Mouse (Mus musculus) megakaryocyte, embryonic 14.5 days (primary cell): ENCODE data around the gene Gm28168. TPM values are rescaled to one million over a fixed set of nuclear protein-coding genes. Genes with fewer than 3 reads are reported as not detected.
"Not testable (repeated sequence)": the region's sequence is repeated elsewhere in the genome, so short reads cannot be mapped to it uniquely, and the experiment has no call there.

ENCODE experiments used
- H3K27me3 ChIP-seq: replicated peaks from 2 replicates; pipeline ENCODE3; 2012; ENCODE audit warnings: inconsistent platforms
- H3K36me3 ChIP-seq: replicated peaks from 2 replicates; pipeline ENCODE3; 2012; ENCODE audit warnings: low read length, inconsistent platforms, mixed read lengths
- H3K4me1 ChIP-seq: 2 replicates; pipeline ENCODE4 v1.6.1; 2012; ENCODE audit warnings: inconsistent platforms
- H3K4me3 ChIP-seq: replicated peaks from 2 replicates; pipeline ENCODE3; 2012; ENCODE audit warnings: moderate library complexity, mild to moderate bottlenecking, inconsistent platforms
- H3K9me3 ChIP-seq: 2 replicates; pipeline ENCODE4 v1.6.1; 2012; ENCODE audit warnings: inconsistent platforms
- FLI1 ChIP-seq: IDR thresholded peaks from 2 replicates; pipeline ENCODE4 v1.6.1; 2012; ENCODE audit warnings: low read length, inconsistent platforms, mixed read lengths
- GATA1 ChIP-seq: IDR thresholded peaks from 3 replicates; pipeline ENCODE4 v1.6.1; 2012; ENCODE audit warnings: mixed read lengths, low read length, inconsistent platforms, borderline replicate concordance
- polyA plus RNA-seq: library from polyadenylated mRNA; stranded (reverse); fragments of >175 nt; gene quantifications from 2 replicates; pipeline ENCODE4 v1.2.3, GENCODE M21; 2012; ENCODE audit warnings: low replicate concordance; ENCODE audit not compliant: insufficient read depth

Gene Gm28168
- not detected in 2 replicates for polyA plus RNA-seq

DNA sequence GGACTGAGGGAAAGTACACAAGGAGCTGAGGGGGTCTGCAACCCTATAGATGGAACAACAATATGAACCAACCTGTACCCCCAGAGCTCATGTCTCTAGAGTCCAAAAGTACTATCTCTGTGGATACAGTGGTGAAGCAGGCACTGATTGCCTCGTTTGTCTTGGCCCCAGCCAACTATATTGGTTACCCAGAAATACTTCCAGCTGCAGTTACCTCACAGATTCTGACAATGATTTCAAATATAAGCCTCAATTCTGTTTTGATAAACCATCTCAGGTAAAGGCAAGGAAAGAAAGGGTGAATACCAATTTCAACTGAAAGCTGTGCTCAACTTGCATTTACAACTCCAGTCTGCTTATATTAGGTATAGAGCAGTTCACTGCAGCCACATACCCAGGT is at the start of gene Gm28168:
TSS of gene Gm28168 (plus strand) at position 301 of the 400 bp plus-strand sequence.
- H3K36me3 ChIP-seq, H3K4me1 ChIP-seq, H3K4me3 ChIP-seq, H3K27me3 ChIP-seq, H3K9me3 ChIP-seq: not testable (repeated sequence)

DNA sequence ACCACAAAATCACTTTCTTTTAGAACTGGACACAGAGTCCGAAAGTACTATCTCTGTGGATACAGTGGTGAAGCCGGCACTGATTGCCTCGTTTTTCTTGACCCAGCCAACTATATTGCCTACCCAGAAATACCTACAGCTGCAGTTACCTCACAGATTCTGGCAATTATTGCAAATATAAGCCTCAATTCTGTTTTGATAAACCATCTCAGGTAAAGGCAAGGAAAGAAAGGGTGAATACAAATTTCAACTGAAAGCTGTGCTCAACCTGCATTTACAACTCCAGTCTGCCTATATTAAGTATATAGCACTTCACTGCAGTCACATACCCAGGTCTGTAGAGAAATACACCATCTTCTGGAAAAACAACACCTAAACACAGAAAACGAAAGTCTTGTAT is 37.8 kb downstream of the Gm28168 start, which contains the start of gene Gm7145:
TSS of gene Gm7145 (plus strand) at position 301 of the 400 bp plus-strand sequence.
- no peak within 1 kb of the TSS for H3K4me3 ChIP-seq
- H3K4me1 ChIP-seq = no peaks in the 10 kb centered on the region
- H3K36me3 ChIP-seq = no peaks in the 10 kb centered on the region
- TF ChIP-seq GATA1 (no peak), FLI1 (no peak)
- H3K9me3 ChIP-seq = peaks cover 7% of the 10 kb centered on the region
- H3K27me3 ChIP-seq = no peaks in the 10 kb centered on the region

Other genes starting within 250 kb of the Gm28168 start
- not detected in 2 replicates for gene Gm28363, start 230.9 kb upstream of the Gm28168 start, polyA plus RNA-seq
- gene B020011L13Rik, start 146.9 kb upstream of the Gm28168 start, polyA plus RNA-seq = not detected in 2 replicates
- gene Gm28360, start 97.9 kb upstream of the Gm28168 start, polyA plus RNA-seq = not detected in 2 replicates
- not detected in 2 replicates for gene Gm7145, start 37.9 kb downstream of the Gm28168 start, polyA plus RNA-seq
- gene Gm29106, start 248.5 kb downstream of the Gm28168 start, polyA plus RNA-seq = not detected in 2 replicates